Mouse (Mus musculus): ENCODE results near the gene Rpl18. TPM values are rescaled to one million over a fixed set of nuclear protein-coding genes. Genes with fewer than 3 reads are reported as not detected.

Rpl18 gene
- polyA plus RNA-seq, 1 experiment from 2014 or later = 573 TPM

DNA sequence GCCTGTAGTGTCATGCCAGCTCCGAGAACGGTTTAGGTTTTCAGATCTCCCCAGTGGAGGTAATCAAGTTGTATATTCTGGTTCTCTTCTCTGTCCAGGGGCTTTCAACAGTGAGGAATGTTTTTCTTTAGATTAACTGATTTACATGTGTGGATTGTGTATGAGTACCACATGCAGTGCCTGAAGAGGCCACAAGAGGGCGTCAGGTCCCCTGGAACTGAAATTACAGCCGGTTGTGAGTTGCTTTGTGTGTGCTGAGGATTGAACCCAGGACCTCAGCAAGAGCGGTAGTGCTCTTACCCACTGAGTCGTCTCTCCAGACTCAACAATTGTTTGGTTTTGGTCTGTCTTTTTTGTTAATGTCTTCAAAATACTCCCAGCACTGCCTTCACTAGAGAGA lies 31.3 kb downstream of the Rpl18 start:
- Histone ChIP-seq H3K4me2 (no peak overlapping the region), H3K27me3 (replicated peaks) (peaks cover 3% of the 10 kb centered on the region; the same call in 1 of the 2 replicates), H3K9me3 (replicated peaks) (no peaks in the 10 kb centered on the region), H3K9ac (replicated peaks) (no peak overlapping the region), H3K4me1 (0 out of 2 replicates have a peak, but pooled peaks cover 7% of the 10 kb centered on the region), H3K4me3 (replicated peaks) (no peak overlapping the region), H3K27ac (replicated peaks) (no peak overlapping the region), H3K36me3 (no peaks in the 10 kb centered on the region)
- 68% methylated on average over 6 of the region's 6 CpGs for WGBS
- no peak for ATAC-seq (ENCODE audit: low FRiP score)

DNA sequence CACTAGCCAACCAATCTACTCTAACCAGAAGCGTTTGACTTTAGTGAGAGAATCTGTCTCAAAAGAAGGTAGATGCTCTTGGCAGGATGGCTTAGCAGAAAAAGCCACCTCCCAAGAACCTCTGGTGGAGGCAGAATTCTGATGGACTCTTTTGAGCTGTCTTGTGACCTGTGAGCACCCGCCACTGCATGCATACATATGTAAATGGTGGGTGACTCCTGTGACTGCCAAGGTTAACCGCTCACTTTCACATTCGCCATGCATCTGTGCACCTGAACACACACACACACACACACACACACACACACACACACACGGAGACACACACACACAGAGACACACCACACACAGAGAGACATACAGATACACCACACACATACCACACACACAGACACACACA lies 32.2 kb downstream of the Rpl18 start:
- Histone ChIP-seq H3K36me3 (no peaks in the 10 kb centered on the region), H3K4me1 (0 out of 2 replicates have a peak, but pooled peaks cover 7% of the 10 kb centered on the region), H3K9me3 (replicated peaks) (no peaks in the 10 kb centered on the region), H3K9ac (replicated peaks) (no peak overlapping the region), H3K27ac (replicated peaks) (no peak overlapping the region), H3K4me3 (replicated peaks) (no peak overlapping the region), H3K4me2 (no peak overlapping the region), H3K27me3 (replicated peaks) (no peaks in the 10 kb centered on the region)
- 88% methylated on average over 5 of the region's 5 CpGs for WGBS
- no peak for ATAC-seq (ENCODE audit: low FRiP score)

DNA sequence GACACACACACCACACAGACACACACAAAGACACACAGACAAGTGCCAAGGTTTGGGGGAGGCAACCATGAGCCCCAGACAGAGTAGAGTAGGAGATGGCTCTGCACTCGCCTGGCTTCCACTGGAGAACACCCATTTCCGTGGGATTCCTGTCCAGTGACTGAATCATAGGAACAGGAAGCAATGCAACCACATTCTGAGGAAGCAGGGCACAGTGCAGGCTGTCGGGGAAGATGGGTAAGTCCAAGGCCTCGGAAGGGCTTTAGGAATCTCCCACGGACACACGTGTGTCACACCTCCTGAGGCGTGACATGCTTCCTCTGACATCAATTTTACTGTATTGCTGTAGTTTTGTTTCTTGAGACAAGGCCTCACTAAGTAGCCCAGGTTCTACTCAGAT lies 32.9 kb downstream of the Rpl18 start:
- H3K4me2 ChIP-seq = no peak overlapping the region
- 0 out of 2 replicates have a peak, but pooled peaks cover 7% of the 10 kb centered on the region for H3K4me1 ChIP-seq
- no peak overlapping the region for H3K9ac ChIP-seq (replicated peaks)
- WGBS = 77% methylated on average over 7 of the region's 7 CpGs
- H3K27me3 ChIP-seq (replicated peaks) = no peaks in the 10 kb centered on the region
- H3K9me3 ChIP-seq (replicated peaks) = no peaks in the 10 kb centered on the region
- no peak overlapping the region for H3K27ac ChIP-seq (replicated peaks)
- H3K4me3 ChIP-seq (replicated peaks) = no peak overlapping the region
- H3K36me3 ChIP-seq = no peaks in the 10 kb centered on the region
- ATAC-seq (ENCODE audit: low FRiP score) = no peak

DNA sequence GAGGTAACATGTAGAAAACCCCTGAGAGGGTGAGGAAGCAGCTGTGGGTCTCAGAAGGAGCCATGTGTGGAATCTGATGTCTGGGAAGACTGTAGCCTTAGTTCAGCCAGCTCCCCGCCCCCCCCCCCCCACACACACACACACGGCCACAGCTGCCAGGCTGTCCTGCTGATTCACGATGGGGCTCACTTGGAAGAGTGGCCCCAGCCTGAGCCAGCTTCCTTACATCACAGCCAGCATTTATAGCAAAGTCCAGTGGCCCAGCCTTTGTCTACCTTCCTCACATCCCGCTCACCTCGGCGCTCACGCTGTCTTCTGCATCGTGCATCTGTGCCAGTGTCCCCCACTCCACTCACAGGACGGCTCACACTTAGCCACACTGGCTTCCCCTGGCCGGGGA lies 34.1 kb downstream of the Rpl18 start:
- no peak overlapping the region for H3K4me2 ChIP-seq
- no peak overlapping the region for H3K4me3 ChIP-seq (replicated peaks)
- ATAC-seq (ENCODE audit: low FRiP score) = no peak
- 0 out of 2 replicates have a peak, but pooled peaks cover 7% of the 10 kb centered on the region for H3K4me1 ChIP-seq
- WGBS = 48% methylated on average over 8 of the region's 10 CpGs
- no peaks in the 10 kb centered on the region for H3K9me3 ChIP-seq (replicated peaks)
- no peak overlapping the region for H3K9ac ChIP-seq (replicated peaks)
- H3K36me3 ChIP-seq = no peaks in the 10 kb centered on the region
- H3K27ac ChIP-seq (replicated peaks) = no peak overlapping the region
- no peaks in the 10 kb centered on the region for H3K27me3 ChIP-seq (replicated peaks)

DNA sequence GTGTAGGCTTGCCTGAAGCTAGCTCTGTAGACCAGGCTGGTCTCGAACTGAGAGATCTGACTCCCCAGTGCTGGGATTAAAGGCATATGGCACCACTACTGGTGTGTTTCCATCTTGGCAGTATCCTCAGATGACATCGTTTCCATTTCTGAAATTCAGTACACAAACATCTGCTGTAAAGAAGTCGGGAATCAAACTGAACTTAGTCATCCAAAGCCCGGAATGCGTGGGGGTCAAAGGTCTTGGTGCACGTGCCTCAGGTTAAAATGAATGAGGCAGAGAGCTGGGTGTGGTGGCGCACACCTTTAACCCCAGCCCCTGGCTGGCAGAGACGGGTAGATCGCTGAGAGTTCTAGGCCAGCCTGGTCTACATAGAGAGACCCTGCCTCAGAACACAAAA lies 34.9 kb downstream of the Rpl18 start:
- H3K27me3 ChIP-seq (replicated peaks) = no peaks in the 10 kb centered on the region
- 82% methylated on average over 9 of the region's 9 CpGs for WGBS
- H3K4me1 ChIP-seq = 0 out of 2 replicates have a peak, but pooled peaks cover 7% of the 10 kb centered on the region
- no peak overlapping the region for H3K9ac ChIP-seq (replicated peaks)
- no peak for ATAC-seq (ENCODE audit: low FRiP score)
- no peak overlapping the region for H3K27ac ChIP-seq (replicated peaks)
- H3K4me2 ChIP-seq = no peak overlapping the region
- H3K36me3 ChIP-seq = no peaks in the 10 kb centered on the region
- no peaks in the 10 kb centered on the region for H3K9me3 ChIP-seq (replicated peaks)
- no peak overlapping the region for H3K4me3 ChIP-seq (replicated peaks)

DNA sequence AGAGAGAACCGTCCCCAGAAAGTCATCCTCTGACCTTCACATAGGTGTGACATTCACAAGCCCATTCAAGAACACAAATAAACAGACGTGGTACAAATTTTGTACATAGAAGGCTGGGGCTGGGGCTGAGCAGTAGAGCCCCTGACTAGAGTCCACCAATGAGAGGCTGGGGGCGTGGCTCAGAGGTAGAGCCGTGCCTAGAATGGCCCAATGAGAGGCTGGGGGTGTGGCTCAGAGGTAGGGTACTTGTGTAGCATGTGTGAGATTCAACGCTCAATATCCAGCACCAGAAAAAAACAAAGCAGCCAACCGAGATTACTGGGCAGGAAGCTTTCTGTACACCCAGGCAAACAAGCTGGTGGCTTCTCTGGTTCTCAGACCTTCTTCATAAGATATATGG lies 40.4 kb downstream of the Rpl18 start:
- WGBS = 65% methylated on average over 6 of the region's 6 CpGs
- no peak for ATAC-seq (ENCODE audit: low FRiP score)
- no peak overlapping the region for H3K4me3 ChIP-seq (replicated peaks)

DNA sequence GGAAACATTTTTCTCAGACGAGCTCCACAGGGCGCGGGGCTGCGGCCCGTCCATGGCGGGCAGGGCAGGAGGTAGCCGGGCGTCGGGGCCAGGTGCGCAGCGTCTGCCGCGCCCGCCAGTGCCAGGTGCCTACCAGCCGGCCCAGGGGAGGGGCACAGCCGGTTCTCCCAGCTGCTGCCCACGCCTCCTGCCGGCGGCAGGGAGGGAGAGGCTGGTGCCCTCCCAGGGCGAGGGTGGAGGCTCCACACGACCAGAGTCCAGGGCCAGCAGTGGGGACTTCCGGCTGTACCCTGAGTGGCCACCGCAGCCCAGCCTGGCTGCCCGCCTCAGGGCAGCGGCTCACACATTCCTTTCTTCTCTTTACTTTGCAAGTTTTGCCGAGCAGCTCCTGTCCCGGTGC lies 44.1 kb downstream of the Rpl18 start:
- Histone ChIP-seq H3K36me3 (no peaks in the 10 kb centered on the region), H3K4me1 (0 out of 2 replicates have a peak, but pooled peaks cover 5% of the 10 kb centered on the region), H3K9ac (replicated peaks) (no peak overlapping the region), H3K9me3 (replicated peaks) (no peaks in the 10 kb centered on the region), H3K4me3 (replicated peaks) (no peak overlapping the region), H3K27me3 (replicated peaks) (peaks cover 38% of the 10 kb centered on the region), H3K27ac (replicated peaks) (no peak overlapping the region), H3K4me2 (peak overlapping the region; percentile 27)
- no peak for ATAC-seq (ENCODE audit: low FRiP score)
- WGBS = 2% methylated on average over 24 of the region's 27 CpGs

More for the DNA sequence above, 40.4 kb downstream of the Rpl18 start:
- Histone ChIP-seq H3K9me3 (replicated peaks) (no peaks in the 10 kb centered on the region), H3K4me1 (0 out of 2 replicates have a peak, but pooled peaks cover 5% of the 10 kb centered on the region), H3K4me2 (no peak overlapping the region), H3K9ac (replicated peaks) (no peak overlapping the region), H3K27ac (replicated peaks) (no peak overlapping the region), H3K27me3 (replicated peaks) (peaks cover 34% of the 10 kb centered on the region), H3K36me3 (no peaks in the 10 kb centered on the region)

DNA sequence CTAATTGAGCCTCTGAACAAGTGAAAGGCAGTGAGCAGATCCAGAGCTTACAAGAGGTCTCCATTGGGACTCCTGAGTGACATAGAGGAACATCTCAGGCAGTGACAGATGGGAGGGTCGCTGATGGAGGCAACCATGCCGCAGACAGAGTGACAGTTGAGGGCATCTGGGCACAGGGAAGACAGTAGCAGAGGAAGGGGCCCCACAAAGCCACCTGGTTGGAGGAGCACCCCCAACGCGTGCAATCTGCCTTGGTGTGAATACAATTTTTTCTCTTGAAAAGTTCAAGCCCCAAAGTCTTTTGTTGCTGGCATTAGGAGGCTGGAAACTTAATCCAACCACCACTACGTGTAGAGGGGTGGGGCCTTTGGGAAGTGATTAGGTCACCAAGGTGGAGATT lies 44.9 kb downstream of the Rpl18 start:
- no peak for ATAC-seq (ENCODE audit: low FRiP score)
- 72% methylated on average over 5 of the region's 5 CpGs for WGBS
- Histone ChIP-seq H3K27me3 (replicated peaks) (peaks cover 38% of the 10 kb centered on the region), H3K27ac (replicated peaks) (no peak overlapping the region), H3K4me2 (no peak overlapping the region), H3K9ac (replicated peaks) (no peak overlapping the region), H3K36me3 (no peaks in the 10 kb centered on the region), H3K4me1 (0 out of 2 replicates have a peak, but pooled peaks cover 5% of the 10 kb centered on the region), H3K4me3 (replicated peaks) (no peak overlapping the region), H3K9me3 (replicated peaks) (no peaks in the 10 kb centered on the region)

DNA sequence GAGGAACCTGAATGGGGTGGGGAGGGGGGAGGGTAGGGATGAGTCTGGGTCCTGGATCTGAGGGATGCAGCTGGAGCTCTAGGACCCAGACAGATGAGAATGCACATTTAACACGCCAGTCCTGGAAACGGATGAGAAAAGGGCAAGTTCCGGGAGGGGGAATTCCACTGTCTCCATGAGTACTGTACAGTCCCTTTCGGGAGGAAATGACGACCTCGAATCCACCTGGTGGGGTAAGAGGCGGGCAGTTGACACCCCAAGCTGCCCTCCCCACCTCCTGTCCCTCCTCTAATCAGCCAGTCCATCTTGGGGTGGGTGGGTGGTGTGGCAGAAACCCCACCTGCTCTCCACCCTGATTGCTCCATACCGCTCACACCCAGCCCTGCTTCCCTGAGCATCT lies 50.7 kb downstream of the Rpl18 start:
- no peaks in the 10 kb centered on the region for H3K4me1 ChIP-seq
- no peaks in the 10 kb centered on the region for H3K9me3 ChIP-seq (replicated peaks)
- no peak for ATAC-seq (ENCODE audit: low FRiP score)
- no peaks in the 10 kb centered on the region for H3K36me3 ChIP-seq
- H3K4me2 ChIP-seq = no peak overlapping the region
- 0 out of 2 replicates have a peak, but pooled peaks cover 1% of the 10 kb centered on the region for H3K27me3 ChIP-seq (replicated peaks)
- WGBS = 60% methylated on average over 8 of the region's 8 CpGs
- no peak overlapping the region for H3K4me3 ChIP-seq (replicated peaks)
- no peak overlapping the region for H3K9ac ChIP-seq (replicated peaks)
- H3K27ac ChIP-seq (replicated peaks) = no peak overlapping the region

DNA sequence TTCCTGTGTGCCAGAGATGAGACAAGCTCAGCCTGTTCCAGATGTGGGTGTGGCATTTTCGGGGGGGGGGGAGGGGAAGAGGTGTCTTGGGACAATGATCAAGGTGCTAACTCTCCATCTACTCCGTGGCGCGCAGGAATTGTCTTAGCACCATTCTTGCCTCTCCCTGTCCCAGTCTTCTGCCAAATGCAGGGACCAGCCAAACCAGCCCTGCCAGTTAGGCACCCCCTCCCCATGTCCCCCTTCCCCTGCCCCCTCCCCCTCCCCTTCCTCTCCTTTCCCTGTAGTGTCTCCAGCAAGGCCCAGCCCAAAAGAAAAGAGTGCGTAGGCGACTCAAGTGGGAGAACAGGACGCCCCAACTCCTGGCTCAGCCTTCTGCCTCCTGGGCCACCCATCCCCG lies 51.5 kb downstream of the Rpl18 start:
- no peaks in the 10 kb centered on the region for H3K36me3 ChIP-seq
- H3K9ac ChIP-seq (replicated peaks) = no peak overlapping the region
- WGBS = 62% methylated on average over 8 of the region's 8 CpGs
- no peak overlapping the region for H3K4me2 ChIP-seq
- no peaks in the 10 kb centered on the region for H3K4me1 ChIP-seq
- no peaks in the 10 kb centered on the region for H3K27me3 ChIP-seq (replicated peaks)
- ATAC-seq (ENCODE audit: low FRiP score) = no peak
- no peak overlapping the region for H3K27ac ChIP-seq (replicated peaks)
- no peaks in the 10 kb centered on the region for H3K9me3 ChIP-seq (replicated peaks)
- H3K4me3 ChIP-seq (replicated peaks) = no peak overlapping the region

DNA sequence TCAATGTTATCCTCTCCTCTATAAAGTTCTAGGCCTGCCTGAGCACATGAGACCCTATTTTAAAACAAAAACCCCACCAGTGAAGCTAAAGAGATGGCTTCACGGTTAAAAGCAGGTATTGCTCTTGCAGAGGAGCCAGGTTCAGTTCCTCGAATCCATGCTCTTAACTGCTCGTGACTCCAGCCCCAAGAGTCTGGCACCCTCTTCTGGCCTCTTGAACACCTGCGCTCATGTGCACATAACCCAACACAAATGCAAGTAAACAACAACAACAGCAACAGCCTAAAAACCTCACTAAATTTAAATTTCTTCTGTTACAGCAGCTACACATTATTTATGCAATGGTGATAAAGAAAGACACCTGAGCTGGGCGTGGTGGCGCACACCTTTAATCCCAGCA lies 52.2 kb downstream of the Rpl18 start:
- Histone ChIP-seq H3K4me2 (no peak overlapping the region), H3K9me3 (replicated peaks) (no peaks in the 10 kb centered on the region), H3K9ac (replicated peaks) (no peak overlapping the region), H3K4me1 (no peaks in the 10 kb centered on the region), H3K36me3 (no peaks in the 10 kb centered on the region), H3K27me3 (replicated peaks) (no peaks in the 10 kb centered on the region), H3K4me3 (replicated peaks) (no peak overlapping the region), H3K27ac (replicated peaks) (no peak overlapping the region)
- 95% methylated on average over 6 of the region's 6 CpGs for WGBS
- ATAC-seq (ENCODE audit: low FRiP score) = no peak
